Comparison of ENCODE assay signal across 13 mouse cellular contexts in the genomic region with DNA sequence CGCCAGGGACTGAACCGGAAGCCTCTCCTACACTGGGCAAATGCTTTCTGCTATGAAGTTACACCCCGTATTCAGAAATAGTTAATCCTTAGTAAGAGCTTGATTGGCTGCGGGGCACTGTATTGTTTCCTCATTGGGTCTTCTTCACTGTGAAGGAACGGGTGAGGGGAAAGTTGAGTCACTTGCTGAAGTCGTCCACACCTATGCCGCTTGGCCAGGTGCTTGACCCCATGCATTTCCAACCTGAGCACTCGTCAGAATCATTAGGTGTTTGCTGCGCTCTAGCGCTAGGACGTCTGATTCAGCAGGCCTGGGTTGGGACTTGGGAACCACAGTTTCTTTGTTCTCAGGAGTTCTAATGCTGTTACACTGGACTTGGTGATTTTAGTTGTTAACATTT.
"Had no signal": no experiment of that assay in that cellular context is flagged by ENCODE, and none has a peak within 500 bp of the region (broad histone marks: within the 10 kb centered on the region; RNA-seq: fewer than 3 reads in every experiment).

No protein-coding gene starts in this region.

- H3K9me3 ChIP-seq: limb, embryonic 13.5 days; midbrain, embryonic 15.5 days; neural tube, embryonic 12.5 days; stomach, embryonic 15.5 days had no signal

- H3K9ac ChIP-seq: limb, embryonic 13.5 days; liver, embryonic 14.5 days; midbrain, embryonic 15.5 days; neural tube, embryonic 12.5 days; stomach, embryonic 15.5 days had no signal

- H3K27ac ChIP-seq: kidney, postnatal 0 days; limb, embryonic 13.5 days; liver, embryonic 14.5 days; midbrain, embryonic 15.5 days; neural tube, embryonic 12.5 days; stomach, embryonic 15.5 days had no signal

- H3K27me3 ChIP-seq: limb, embryonic 13.5 days; midbrain, embryonic 15.5 days; neural tube, embryonic 12.5 days; stomach, embryonic 15.5 days had no signal

- ATAC-seq: midbrain, embryonic 15.5 days had no signal

- H3K4me1 ChIP-seq: midbrain, embryonic 15.5 days; neural tube, embryonic 12.5 days; stomach, embryonic 15.5 days had no signal

- H3K4me3 ChIP-seq: limb, embryonic 13.5 days; midbrain, embryonic 15.5 days; neural tube, embryonic 12.5 days; stomach, embryonic 15.5 days had no signal

- H3K4me2 ChIP-seq: limb, embryonic 13.5 days; midbrain, embryonic 11.5 days; midbrain, embryonic 15.5 days; neural tube, embryonic 12.5 days; stomach, embryonic 15.5 days had no signal

- DNase-seq: kidney, postnatal 36 days; layer of hippocampus, adult 9-11 months; layer of hippocampus, postnatal 36 days; right cerebral cortex, postnatal 4 days; spleen, adult 18-20 months; thymus, postnatal 36 days had no signal
